Mouse (Mus musculus): Measurements from ENCODE around the gene Cyp4f40. TPM values are rescaled to one million over a fixed set of nuclear protein-coding genes. Genes with fewer than 3 reads are reported as not detected.
"Not testable (repeated sequence)": the region's sequence is repeated elsewhere in the genome, so short reads cannot be mapped to it uniquely, and the experiment has no call there.

Gene Cyp4f40
- polyA plus RNA-seq, 1 experiment from 2014 or later, result not detected

GRCm38 (mm10) chr17:32653860-32654259 lies 4.8 kb upstream of the Cyp4f40 start:
- no peaks in the 10 kb centered on the region for H3K27me3 ChIP-seq

GRCm38 (mm10) chr17:32657041-32657440 lies 1.7 kb upstream of the Cyp4f40 start:
- Histone ChIP-seq H3K4me2 (replicated peaks) (no peak overlapping the region), H3K27ac (replicated peaks) (no peak overlapping the region), H3K9ac (replicated peaks) (no peak overlapping the region), H3K4me1 (no peaks in the 10 kb centered on the region), H3K4me3 (no peak overlapping the region), H3K36me3 (no peaks in the 10 kb centered on the region), H3K9me3 (no peaks in the 10 kb centered on the region), H3K27me3 (no peaks in the 10 kb centered on the region)
- 86% methylated on average over 3 of the region's 3 CpGs for WGBS
- no peak for ATAC-seq (replicated peaks)

More at GRCm38 (mm10) chr17:32653860-32654259, 4.8 kb upstream of the Cyp4f40 start:
- no peaks in the 10 kb centered on the region for H3K4me1 ChIP-seq
- no peak overlapping the region for H3K9ac ChIP-seq (replicated peaks)
- no peak overlapping the region for H3K4me3 ChIP-seq
- WGBS, result 96% methylated on average over 4 of the region's 4 CpGs
- no peaks in the 10 kb centered on the region for H3K9me3 ChIP-seq
- H3K36me3 ChIP-seq, result no peaks in the 10 kb centered on the region
- H3K27ac ChIP-seq (replicated peaks), result no peak overlapping the region
- no peak overlapping the region for H3K4me2 ChIP-seq (replicated peaks)
- ATAC-seq (replicated peaks), result no peak

GRCm38 (mm10) chr17:32658246-32658645 lies 454 bp upstream of the Cyp4f40 start:
- no peak for ATAC-seq (replicated peaks)
- WGBS, result 89% methylated on average over 1 of the region's 1 CpGs

GRCm38 (mm10) chr17:32673976-32674375 lies 15.3 kb downstream of the Cyp4f40 start:
- Histone ChIP-seq H3K4me1 (no peaks in the 10 kb centered on the region), H3K4me2 (replicated peaks) (no peak overlapping the region), H3K4me3 (no peak overlapping the region), H3K27ac (replicated peaks) (no peak overlapping the region), H3K9me3 (no peaks in the 10 kb centered on the region), H3K9ac (replicated peaks) (no peak overlapping the region), H3K36me3 (no peaks in the 10 kb centered on the region), H3K27me3 (no peaks in the 10 kb centered on the region)
- ATAC-seq (replicated peaks), result no peak
- WGBS, result 70% methylated on average over 7 of the region's 7 CpGs

More at GRCm38 (mm10) chr17:32658246-32658645, 454 bp upstream of the Cyp4f40 start:
- H3K4me3 ChIP-seq, result no peak overlapping the region
- no peak overlapping the region for H3K4me2 ChIP-seq (replicated peaks)
- no peak overlapping the region for H3K27ac ChIP-seq (replicated peaks)
- H3K36me3 ChIP-seq, result no peaks in the 10 kb centered on the region
- no peaks in the 10 kb centered on the region for H3K9me3 ChIP-seq
- H3K9ac ChIP-seq (replicated peaks), result no peak overlapping the region
- H3K4me1 ChIP-seq, result no peaks in the 10 kb centered on the region
- no peaks in the 10 kb centered on the region for H3K27me3 ChIP-seq

- WGBS, result 53% methylated on average over 21 of the region's 21 CpGs
- H3K4me1 ChIP-seq, result no peaks in the 10 kb centered on the region
- H3K36me3 ChIP-seq, result no peaks in the 10 kb centered on the region
- no peak overlapping the region for H3K27ac ChIP-seq (replicated peaks)
- peak overlapping the region; percentile 14; the same call in 1 of the 2 replicates for H3K4me2 ChIP-seq (replicated peaks)
- no peaks in the 10 kb centered on the region for H3K27me3 ChIP-seq
- no peaks in the 10 kb centered on the region for H3K9me3 ChIP-seq
- no peak overlapping the region for H3K4me3 ChIP-seq
- no peak overlapping the region for H3K9ac ChIP-seq (replicated peaks)
- no peak for ATAC-seq (replicated peaks)
These were observed 17.4 kb downstream of the Cyp4f40 start for GRCm38 (mm10) chr17:32676040-32676635.

- 25% methylated on average over 2 of the region's 2 CpGs for WGBS
- H3K4me3 ChIP-seq, result no peak overlapping the region
- H3K36me3 ChIP-seq, result no peaks in the 10 kb centered on the region
- ATAC-seq (replicated peaks), result no peak
- no peak overlapping the region for H3K4me2 ChIP-seq (replicated peaks)
- H3K9ac ChIP-seq (replicated peaks), result no peak overlapping the region
- H3K27me3 ChIP-seq, result no peaks in the 10 kb centered on the region
- no peaks in the 10 kb centered on the region for H3K9me3 ChIP-seq
- H3K27ac ChIP-seq (replicated peaks), result no peak overlapping the region
- no peaks in the 10 kb centered on the region for H3K4me1 ChIP-seq
These were observed 21.7 kb downstream of the Cyp4f40 start for GRCm38 (mm10) chr17:32680404-32680803.

GRCm38 (mm10) chr17:32685048-32685750 lies 26.5 kb downstream of the Cyp4f40 start, which contains the start of gene Cyp4f15:
Gene Cyp4f15 (plus strand): TSS chr17:32685627.
- ATAC-seq (replicated peaks), result no peak

GRCm38 (mm10) chr17:32686722-32687121 lies 28.0 kb downstream of the Cyp4f40 start:
- H3K4me1 ChIP-seq, result no peaks in the 10 kb centered on the region
- no peaks in the 10 kb centered on the region for H3K36me3 ChIP-seq
- no peak for ATAC-seq (replicated peaks)
- H3K9me3 ChIP-seq, result no peaks in the 10 kb centered on the region
- H3K4me2 ChIP-seq (replicated peaks), result no peak overlapping the region
- H3K27me3 ChIP-seq, result no peaks in the 10 kb centered on the region
- no peak overlapping the region for H3K9ac ChIP-seq (replicated peaks)
- no peak overlapping the region for H3K4me3 ChIP-seq
- no peak overlapping the region for H3K27ac ChIP-seq (replicated peaks)
- 94% methylated on average over 5 of the region's 5 CpGs for WGBS

More at GRCm38 (mm10) chr17:32685048-32685750, 26.5 kb downstream of the Cyp4f40 start, which contains the start of gene Cyp4f15:
- Histone ChIP-seq H3K27me3 (no peaks in the 10 kb centered on the region), H3K36me3 (no peaks in the 10 kb centered on the region), H3K27ac (replicated peaks) (no peak within 1 kb of the TSS), H3K9me3 (no peaks in the 10 kb centered on the region), H3K4me2 (replicated peaks) (no peak within 1 kb of the TSS), H3K9ac (replicated peaks) (no peak within 1 kb of the TSS), H3K4me1 (no peaks in the 10 kb centered on the region), H3K4me3 (no peak within 1 kb of the TSS)
- WGBS, result 19% methylated on average over 7 of the region's 7 CpGs

GRCm38 (mm10) chr17:32690959-32691358 lies 32.3 kb downstream of the Cyp4f40 start:
- no peaks in the 10 kb centered on the region for H3K36me3 ChIP-seq
- H3K4me1 ChIP-seq, result no peaks in the 10 kb centered on the region
- H3K4me2 ChIP-seq (replicated peaks), result no peak overlapping the region
- H3K27ac ChIP-seq (replicated peaks), result no peak overlapping the region
- 86% methylated on average over 1 of the region's 1 CpGs for WGBS
- ATAC-seq (replicated peaks), result no peak
- no peaks in the 10 kb centered on the region for H3K9me3 ChIP-seq
- H3K4me3 ChIP-seq, result no peak overlapping the region
- no peaks in the 10 kb centered on the region for H3K27me3 ChIP-seq
- H3K9ac ChIP-seq (replicated peaks), result no peak overlapping the region

GRCm38 (mm10) chr17:32702826-32703225 lies 44.1 kb downstream of the Cyp4f40 start:
- WGBS, result 54% methylated on average over 22 of the region's 22 CpGs
- Histone ChIP-seq H3K9ac (replicated peaks) (no peak overlapping the region), H3K9me3 (0 out of 2 replicates have a peak, but pooled peaks cover 7% of the 10 kb centered on the region), H3K4me1 (no peaks in the 10 kb centered on the region), H3K4me2 (replicated peaks) (no peak overlapping the region; the same call in 1 of the 2 replicates), H3K27me3 (no peaks in the 10 kb centered on the region), H3K36me3 (no peaks in the 10 kb centered on the region), H3K4me3 (no peak overlapping the region), H3K27ac (replicated peaks) (no peak overlapping the region)
- ATAC-seq (replicated peaks), result no peak

GRCm38 (mm10) chr17:32710541-32710940 lies 51.8 kb downstream of the Cyp4f40 start:
- not testable (repeated sequence) for ATAC-seq (replicated peaks); H3K27ac ChIP-seq (replicated peaks)

GRCm38 (mm10) chr17:32722151-32722550 lies 63.5 kb downstream of the Cyp4f40 start:
- WGBS, result 90% methylated on average over 1 of the region's 1 CpGs

More at GRCm38 (mm10) chr17:32710541-32710940, 51.8 kb downstream of the Cyp4f40 start:
- H3K27me3 ChIP-seq; H3K9ac ChIP-seq (replicated peaks); H3K9me3 ChIP-seq; H3K4me1 ChIP-seq; H3K36me3 ChIP-seq; H3K4me2 ChIP-seq (replicated peaks); H3K4me3 ChIP-seq: not testable (repeated sequence)

More at GRCm38 (mm10) chr17:32722151-32722550, 63.5 kb downstream of the Cyp4f40 start:
- H3K36me3 ChIP-seq; H3K4me3 ChIP-seq; H3K9me3 ChIP-seq; H3K4me2 ChIP-seq (replicated peaks); H3K4me1 ChIP-seq; H3K27me3 ChIP-seq; H3K27ac ChIP-seq (replicated peaks); H3K9ac ChIP-seq (replicated peaks); ATAC-seq (replicated peaks): not testable (repeated sequence)

Data from forebrain, embryonic 15.5 days (tissue).